Mouse (Mus musculus): ENCODE data around the gene Dst. TPM values are rescaled to one million over a fixed set of nuclear protein-coding genes. Genes with fewer than 3 reads are reported as not detected.

Gene Dst
- total and polyA plus RNA-seq, 2 experiments from 2014 or later: 23.1 to 134 TPM

GRCm38 (mm10) chr1:34156058-34156457 lies 248.0 kb downstream of the Dst start:
- 50% methylated on average over 7 of the region's 7 CpGs for WGBS
- Histone ChIP-seq H3K4me2 (ENCODE audit: low read depth) (no peak overlapping the region), H3K36me3 (ENCODE audit: insufficient read depth) (peaks cover 3% of the 10 kb centered on the region; the same call in 1 of the 2 replicates), H3K27ac (ENCODE audit: low read depth, low read length) (no peak overlapping the region), H3K4me3 (ENCODE audit: low read depth, low read length) (no peak overlapping the region), H3K27me3 (ENCODE audit: insufficient read depth, low read length) (no peaks in the 10 kb centered on the region), H3K9me3 (ENCODE audit: low read length) (no peaks in the 10 kb centered on the region), H3K9ac (no peak overlapping the region), H3K4me1 (ENCODE audit: insufficient read depth) (no peaks in the 10 kb centered on the region)
- TF ChIP-seq CTCF (IDR thresholded peaks at IDR 0.05; ENCODE audit: low read depth): no peak
- no peak for DNase-seq
- no peak for ATAC-seq

GRCm38 (mm10) chr1:34157702-34158101 lies 249.7 kb downstream of the Dst start:
- 88% methylated on average over 10 of the region's 10 CpGs for WGBS
- Histone ChIP-seq H3K9ac (no peak overlapping the region), H3K27ac (ENCODE audit: low read depth, low read length) (no peak overlapping the region), H3K36me3 (ENCODE audit: insufficient read depth) (peaks cover 3% of the 10 kb centered on the region), H3K4me3 (ENCODE audit: low read depth, low read length) (no peak overlapping the region), H3K27me3 (ENCODE audit: insufficient read depth, low read length) (no peaks in the 10 kb centered on the region), H3K4me2 (ENCODE audit: low read depth) (no peak overlapping the region), H3K9me3 (ENCODE audit: low read length) (no peaks in the 10 kb centered on the region), H3K4me1 (ENCODE audit: insufficient read depth) (no peaks in the 10 kb centered on the region)
- no peak for ATAC-seq
- DNase-seq: no peak
- TF ChIP-seq CTCF (IDR thresholded peaks at IDR 0.05; ENCODE audit: low read depth): no peak

DNA sequence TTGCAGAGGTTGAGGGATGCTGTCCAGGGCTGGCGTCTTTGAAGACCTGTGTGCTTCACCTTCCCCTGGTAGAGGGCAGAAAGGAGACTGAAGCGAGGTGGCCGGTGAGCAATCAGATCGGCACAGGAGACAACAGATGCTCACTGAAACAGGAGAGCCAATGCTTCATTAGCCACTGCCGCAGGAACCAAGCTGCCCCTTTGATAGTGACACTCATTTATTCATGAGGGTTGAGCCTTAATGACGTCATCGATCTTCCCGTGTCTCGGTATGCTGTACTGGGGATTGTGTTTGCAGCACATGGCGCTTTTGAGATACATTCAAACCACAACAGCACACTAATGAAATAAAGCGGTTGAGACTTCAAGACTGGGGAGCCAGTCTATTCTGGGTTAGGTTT lies 250.8 kb downstream of the Dst start:
- peak; percentile 32; the same call in 1 of the 2 replicates for ATAC-seq
- Histone ChIP-seq H3K9ac (no peak overlapping the region), H3K4me1 (ENCODE audit: insufficient read depth) (no peaks in the 10 kb centered on the region), H3K4me2 (ENCODE audit: low read depth) (no peak overlapping the region), H3K9me3 (ENCODE audit: low read length) (no peaks in the 10 kb centered on the region), H3K27ac (ENCODE audit: low read depth, low read length) (no peak overlapping the region), H3K36me3 (ENCODE audit: insufficient read depth) (peaks cover 3% of the 10 kb centered on the region), H3K4me3 (ENCODE audit: low read depth, low read length) (no peak overlapping the region), H3K27me3 (ENCODE audit: insufficient read depth, low read length) (no peaks in the 10 kb centered on the region)
- TF ChIP-seq CTCF (IDR thresholded peaks at IDR 0.05; ENCODE audit: low read depth): no peak
- DNase-seq: no peak
- WGBS: 24% methylated on average over 11 of the region's 11 CpGs

DNA sequence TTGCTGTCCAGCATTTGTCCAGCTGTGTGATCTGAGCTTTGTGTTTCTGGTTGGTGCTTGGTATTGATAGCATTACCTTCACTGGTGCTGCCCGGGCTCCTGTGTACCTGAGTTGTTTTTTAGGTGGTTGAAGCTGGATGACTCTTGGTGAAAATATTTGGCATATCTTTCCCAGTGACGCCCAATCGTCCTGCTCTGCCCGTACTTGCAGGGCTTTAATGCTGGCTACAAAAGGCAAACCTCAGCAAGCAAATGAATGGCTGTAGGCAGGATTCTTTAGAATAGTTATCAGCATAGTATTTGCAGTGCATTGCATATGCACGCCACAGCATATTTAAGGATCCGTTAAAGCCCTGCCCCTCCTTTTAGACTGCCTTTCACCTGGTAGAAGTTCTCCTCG lies 251.9 kb downstream of the Dst start:
- TF ChIP-seq CTCF (IDR thresholded peaks at IDR 0.05; ENCODE audit: low read depth): no peak
- no peak overlapping the region for H3K4me3 ChIP-seq (ENCODE audit: low read depth, low read length)
- ATAC-seq: no peak
- H3K9me3 ChIP-seq (ENCODE audit: low read length): no peaks in the 10 kb centered on the region
- H3K9ac ChIP-seq: no peak overlapping the region
- H3K27ac ChIP-seq (ENCODE audit: low read depth, low read length): no peak overlapping the region
- peaks cover 7% of the 10 kb centered on the region for H3K36me3 ChIP-seq (ENCODE audit: insufficient read depth)
- H3K27me3 ChIP-seq (ENCODE audit: insufficient read depth, low read length): no peaks in the 10 kb centered on the region
- no peak overlapping the region for H3K4me2 ChIP-seq (ENCODE audit: low read depth)
- H3K4me1 ChIP-seq (ENCODE audit: insufficient read depth): no peaks in the 10 kb centered on the region
- DNase-seq: no peak
- WGBS: 86% methylated on average over 7 of the region's 7 CpGs

GRCm38 (mm10) chr1:34164616-34165295 lies 256.7 kb downstream of the Dst start:
- H3K4me2 ChIP-seq (ENCODE audit: low read depth): no peak overlapping the region
- no peak overlapping the region for H3K4me3 ChIP-seq (ENCODE audit: low read depth, low read length)
- peaks cover 32% of the 10 kb centered on the region for H3K36me3 ChIP-seq (ENCODE audit: insufficient read depth)
- H3K9me3 ChIP-seq (ENCODE audit: low read length): no peaks in the 10 kb centered on the region
- H3K27me3 ChIP-seq (ENCODE audit: insufficient read depth, low read length): no peaks in the 10 kb centered on the region
- H3K9ac ChIP-seq: no peak overlapping the region
- DNase-seq (peak; percentile 83), ATAC-seq (peak; percentile 54)
- H3K27ac ChIP-seq (ENCODE audit: low read depth, low read length): no peak overlapping the region
- no peaks in the 10 kb centered on the region for H3K4me1 ChIP-seq (ENCODE audit: insufficient read depth)
- peak; percentile 83 for TF ChIP-seq CTCF (IDR thresholded peaks at IDR 0.05; ENCODE audit: low read depth)
- WGBS: 67% methylated on average over 14 of the region's 14 CpGs

GRCm38 (mm10) chr1:34165926-34166325 lies 257.9 kb downstream of the Dst start:
- Histone ChIP-seq H3K36me3 (ENCODE audit: insufficient read depth) (peaks cover 35% of the 10 kb centered on the region), H3K27ac (ENCODE audit: low read depth, low read length) (no peak overlapping the region), H3K4me1 (ENCODE audit: insufficient read depth) (no peaks in the 10 kb centered on the region), H3K4me2 (ENCODE audit: low read depth) (no peak overlapping the region), H3K27me3 (ENCODE audit: insufficient read depth, low read length) (no peaks in the 10 kb centered on the region), H3K4me3 (ENCODE audit: low read depth, low read length) (no peak overlapping the region), H3K9me3 (ENCODE audit: low read length) (no peaks in the 10 kb centered on the region), H3K9ac (no peak overlapping the region)
- WGBS: 45% methylated on average over 4 of the region's 4 CpGs
- DNase-seq (peak; percentile 59), ATAC-seq (peak; percentile 53)
- no peak for TF ChIP-seq CTCF (IDR thresholded peaks at IDR 0.05; ENCODE audit: low read depth)

- no peak overlapping the region for H3K4me2 ChIP-seq (ENCODE audit: low read depth)
Measured at GRCm38 (mm10) chr1:34167151-34168057, 259.4 kb downstream of the Dst start.

More at GRCm38 (mm10) chr1:34167151-34168057, 259.4 kb downstream of the Dst start:
- H3K9me3 ChIP-seq (ENCODE audit: low read length): no peaks in the 10 kb centered on the region
- DNase-seq (no peak), ATAC-seq (no peak)
- no peaks in the 10 kb centered on the region for H3K4me1 ChIP-seq (ENCODE audit: insufficient read depth)
- peaks cover 48% of the 10 kb centered on the region for H3K36me3 ChIP-seq (ENCODE audit: insufficient read depth)
- no peak overlapping the region for H3K9ac ChIP-seq
- WGBS: 57% methylated on average over 19 of the region's 19 CpGs
- no peaks in the 10 kb centered on the region for H3K27me3 ChIP-seq (ENCODE audit: insufficient read depth, low read length)
- no peak overlapping the region for H3K27ac ChIP-seq (ENCODE audit: low read depth, low read length)
- no peak overlapping the region for H3K4me3 ChIP-seq (ENCODE audit: low read depth, low read length)
- no peak for TF ChIP-seq CTCF (IDR thresholded peaks at IDR 0.05; ENCODE audit: low read depth)
